In genomic region chr19:56722291-56722707, GRCm38 (mm10) we compare ENCODE assay signal across 8 mouse cellular contexts. TPM values are rescaled to one million over a fixed set of nuclear protein-coding genes. Genes with fewer than 3 reads are reported as not detected.
DNase-seq lines count a peak whose midpoint lies in the region; ATAC-seq and TF ChIP-seq lines count a peak whose summit lies in the region.

No protein-coding gene starts in this region.

- DNase-seq in left cerebral cortex, postnatal 25 days (ENCODE audit: low spot score in 2 of 2): peak; percentile 30 to 68
- DNase-seq in left cerebral cortex, adult 8-10 months (ENCODE audit: low spot score in 2 of 2): no peak
- DNase-seq in spleen, postnatal 4 days (ENCODE audit: low spot score in 2 of 2): no peak
- DNase-seq in layer of hippocampus, adult 9-11 months: no peak
- DNase-seq in urinary bladder, postnatal 10 days (ENCODE audit: low spot score): no peak

- TF ChIP-seq CTCF in embryonic fibroblast, embryonic 13.5 days (IDR thresholded peaks at IDR 0.05; ENCODE audit: borderline replicate concordance, insufficient read depth, low read length): no peak

- no peaks in the 10 kb centered on the region for H3K4me1 ChIP-seq in embryonic fibroblast, embryonic 13.5 days (ENCODE audit: control insufficient read depth, insufficient read depth, low read length)
- peaks cover 29% of the 10 kb centered on the region for H3K4me1 ChIP-seq in intestine, embryonic 15.5 days (replicated peaks)
- H3K4me1 ChIP-seq in midbrain, embryonic 16.5 days (ENCODE audit: control insufficient read depth, insufficient read depth, low read length): peaks cover 29% of the 10 kb centered on the region

- peak overlapping the region; percentile 24; the same call in 1 of the 2 replicates for H3K4me3 ChIP-seq in embryonic fibroblast, embryonic 13.5 days (ENCODE audit: insufficient read depth, low read length)
- H3K4me3 ChIP-seq in intestine, embryonic 15.5 days (replicated peaks): peak overlapping the region; percentile 57
- peak overlapping the region; percentile 58 for H3K4me3 ChIP-seq in midbrain, embryonic 16.5 days (ENCODE audit: low read depth, low read length)

- H3K9ac ChIP-seq in intestine, embryonic 15.5 days: peak overlapping the region; percentile 54
- peak overlapping the region; percentile 73 for H3K9ac ChIP-seq in midbrain, embryonic 16.5 days (ENCODE audit: low read depth, low read length)

- no peak overlapping the region for H3K27ac ChIP-seq in embryonic fibroblast, embryonic 13.5 days (ENCODE audit: insufficient read depth, low read length)
- no peak overlapping the region for H3K27ac ChIP-seq in intestine, embryonic 15.5 days
- peak overlapping the region; percentile 54; the same call in 1 of the 2 replicates for H3K27ac ChIP-seq in midbrain, embryonic 16.5 days (ENCODE audit: low read length)

- peak overlapping the region; percentile 97 for H3K4me2 ChIP-seq in intestine, embryonic 15.5 days (replicated peaks)
- H3K4me2 ChIP-seq in midbrain, embryonic 16.5 days (ENCODE audit: low read length): peak overlapping the region; percentile 92

- under 1% methylated on average over 41 of the region's 48 CpGs for WGBS in intestine, embryonic 15.5 days
- 2% methylated on average over 22 of the region's 48 CpGs for WGBS in midbrain, embryonic 16.5 days

- H3K9me3 ChIP-seq in intestine, embryonic 15.5 days: no peaks in the 10 kb centered on the region
- no peaks in the 10 kb centered on the region for H3K9me3 ChIP-seq in midbrain, embryonic 16.5 days (replicated peaks; ENCODE audit: control insufficient read depth, low read length, poor library complexity, severe bottlenecking)

- TF ChIP-seq POLR2A in embryonic fibroblast, embryonic 13.5 days (IDR thresholded peaks at IDR 0.05; ENCODE audit: low read depth, low read length): no peak

- peak; percentile 34 for ATAC-seq in intestine, embryonic 15.5 days
- peak; percentile 27; the same call in 1 of the 2 replicates for ATAC-seq in midbrain, embryonic 16.5 days

- H3K36me3 ChIP-seq in intestine, embryonic 15.5 days: no peaks in the 10 kb centered on the region
- no peaks in the 10 kb centered on the region for H3K36me3 ChIP-seq in midbrain, embryonic 16.5 days (ENCODE audit: control insufficient read depth, insufficient read depth, low read length)

- H3K27me3 ChIP-seq in intestine, embryonic 15.5 days (replicated peaks): peaks cover 41% of the 10 kb centered on the region
- peaks cover 32% of the 10 kb centered on the region for H3K27me3 ChIP-seq in midbrain, embryonic 16.5 days (ENCODE audit: control insufficient read depth, insufficient read depth, low read depth, low read length)

- intact Hi-C loops in left cerebral cortex, postnatal 25 days (cut with DNase I): loop anchor here (1.0 to 5.0 kb wide), 2 partner anchors 25 to 300 kb away; no protein-coding TSS in a partner anchor

RNA-seq across cellular contexts. Expression of gene Adrb1, which starts 0.3 kb away (rescaled TPM):
- total RNA-seq in left cerebral cortex, postnatal 25 days (2021): 10 to 100 TPM; 45.1 to 48.1 TPM
- total RNA-seq in left cerebral cortex, adult 8-10 months (2022): 10 to 100 TPM; 31.2 to 37.7 (median 35.3) TPM
- polyA plus RNA-seq in embryonic fibroblast, embryonic 13.5 days (2011; ENCODE audit: insufficient read length, low read depth, missing spikeins): 1.3 and 1.6 TPM in 2 replicates
- 0.75 and 1.1 TPM in 2 replicates for polyA plus RNA-seq in intestine, embryonic 15.5 days (2015; fragmentation: Nextera tagmentation; extraction: Ambion mirVana)
- 1.0 and 1.3 TPM in 2 replicates for polyA plus RNA-seq in midbrain, embryonic 16.5 days (2015; fragmentation: Nextera tagmentation; extraction: Ambion mirVana)

Comparison
In these comparisons a context has a peak if more than half of its experiments do, and no peak if none do; other contexts are left out.
1. DNase-seq: peak in left cerebral cortex, postnatal 25 days (2 of 2); none in left cerebral cortex, adult 8-10 months (0 of 2), spleen, postnatal 4 days (0 of 2), layer of hippocampus, adult 9-11 months (single experiment) and urinary bladder, postnatal 10 days (single experiment).
2. Peak in every context shown above with its lines, with median percentiles within 50 percentile points of each other: H3K4me3 ChIP-seq.